Mouse (Mus musculus) mouse embryonic stem cell (cell line): ENCODE results near the gene Mettl15.

Experiments
- in situ Hi-C, 2 experiments: fragments of 300-500 bp; cut with MboI; formaldehyde crosslinking; loops; 1 replicate in 1 of 2; 3 replicates in 1 of 2; pipeline ENCODE4 v1.14.3; 2019 to 2020; ENCODE audit warnings: low sequenced_read_pairs in 2 of 2, low pct_unique_long_range_greater_than_20kb in 1 of 2, mixed read lengths in 1 of 2; ENCODE audit not compliant: unreplicated experiment in 1 of 2

The Mettl15 gene

GRCm38 (mm10) chr2:109280600-109281340, at the start of gene Mettl15, which contains the start of gene Kif18a:
Gene Mettl15 (minus strand): TSS chr2:109280748.
Gene Kif18a (plus strand): TSS chr2:109280738.
- in situ Hi-C loops: loop anchor here (25.0 kb wide), 1 partner anchor 407 kb away; no protein-coding TSS in a partner anchor

- in situ Hi-C loops: no loop called here
These were observed 30.8 kb upstream of the Mettl15 start for GRCm38 (mm10) chr2:109311369-109311768.

- in situ Hi-C loops: no loop called here
These were observed 23.1 kb upstream of the Mettl15 start for GRCm38 (mm10) chr2:109303638-109304037.

- in situ Hi-C loops: no loop called here
These were observed 21.7 kb upstream of the Mettl15 start for GRCm38 (mm10) chr2:109302234-109302633.

GRCm38 (mm10) chr2:109298160-109298559, 17.6 kb upstream of the Mettl15 start:
- in situ Hi-C loops: loop anchor here (25.0 kb wide), 1 partner anchor 389 kb away; no protein-coding TSS in a partner anchor

- in situ Hi-C loops: loop anchor here (25.0 kb wide), 1 partner anchor 391 kb away; no protein-coding TSS in a partner anchor
These were observed 15.7 kb upstream of the Mettl15 start for GRCm38 (mm10) chr2:109296264-109296663.

GRCm38 (mm10) chr2:109289327-109289726, 8.8 kb upstream of the Mettl15 start:
- in situ Hi-C loops: loop anchor here (25.0 kb wide), 1 partner anchor 398 kb away; no protein-coding TSS in a partner anchor

GRCm38 (mm10) chr2:109284121-109284520, 3.6 kb upstream of the Mettl15 start:
- in situ Hi-C loops: loop anchor here (25.0 kb wide), 1 partner anchor 403 kb away; no protein-coding TSS in a partner anchor

- in situ Hi-C loops: loop anchor here (25.0 kb wide), 1 partner anchor 406 kb away; no protein-coding TSS in a partner anchor
These were observed 768 bp upstream of the Mettl15 start for GRCm38 (mm10) chr2:109281341-109281690.

GRCm38 (mm10) chr2:109280272-109280599, 312 bp downstream of the Mettl15 start:
- in situ Hi-C loops: loop anchor here (25.0 kb wide), 1 partner anchor 407 kb away; no protein-coding TSS in a partner anchor

- in situ Hi-C loops: loop anchor here (25.0 kb wide), 1 partner anchor 409 kb away; no protein-coding TSS in a partner anchor
These were observed 2.5 kb downstream of the Mettl15 start for GRCm38 (mm10) chr2:109278036-109278435.

- in situ Hi-C loops: loop anchor here (25.0 kb wide), 1 partner anchor 410 kb away; no protein-coding TSS in a partner anchor
These were observed 3.0 kb downstream of the Mettl15 start for GRCm38 (mm10) chr2:109277593-109277992.

GRCm38 (mm10) chr2:109273098-109273497, 7.5 kb downstream of the Mettl15 start:
- in situ Hi-C loops: no loop called here

- in situ Hi-C loops: no loop called here
These were observed 17.8 kb downstream of the Mettl15 start for GRCm38 (mm10) chr2:109262779-109263178.

GRCm38 (mm10) chr2:109241947-109242346, 38.6 kb downstream of the Mettl15 start:
- in situ Hi-C loops: no loop called here

GRCm38 (mm10) chr2:109235741-109236140, 44.8 kb downstream of the Mettl15 start:
- in situ Hi-C loops: no loop called here

GRCm38 (mm10) chr2:109233876-109234275, 46.7 kb downstream of the Mettl15 start:
- in situ Hi-C loops: no loop called here

GRCm38 (mm10) chr2:109230443-109230842, 50.1 kb downstream of the Mettl15 start:
- in situ Hi-C loops: no loop called here

GRCm38 (mm10) chr2:109227196-109227595, 53.4 kb downstream of the Mettl15 start:
- in situ Hi-C loops: no loop called here

- in situ Hi-C loops: no loop called here
These were observed 59.1 kb downstream of the Mettl15 start for GRCm38 (mm10) chr2:109221470-109221869.
